Mouse (Mus musculus) bone marrow macrophage, adult 2 months (primary cell): Measurements from ENCODE around the gene BC049715.

Source experiments
- CTCF ChIP-seq: IDR thresholded peaks from 2 replicates; pipeline ENCODE4 v1.5.1; 2012; ENCODE audit warnings: low read depth, mild to moderate bottlenecking, low read length, moderate library complexity
- POLR2A ChIP-seq: IDR thresholded peaks from 2 replicates; pipeline ENCODE4 v1.6.1; 2012; ENCODE audit warnings: mild to moderate bottlenecking, low read depth, low read length, borderline replicate concordance

DNA sequence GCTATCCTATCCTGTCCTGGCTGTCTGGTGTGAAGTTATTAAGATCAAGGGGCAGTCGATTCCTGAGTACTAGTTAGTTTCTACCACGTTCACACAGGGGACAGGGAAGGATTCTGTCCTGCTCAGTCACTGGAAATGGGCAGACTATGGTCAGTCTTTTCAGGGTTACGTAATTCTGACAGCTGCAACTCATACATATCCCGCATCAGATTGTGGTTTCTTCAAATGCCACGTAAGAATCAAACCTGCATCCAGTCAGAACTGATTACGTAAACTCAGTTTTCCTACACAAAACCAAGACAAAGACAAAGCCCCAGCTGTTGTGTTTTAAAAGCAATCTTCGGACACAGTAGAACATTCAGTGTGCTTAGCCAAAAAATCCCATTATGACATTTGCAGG is 12.0 kb upstream of the BC049715 start:
- no peak for TF ChIP-seq CTCF
- no peak for TF ChIP-seq POLR2A
